Mouse (Mus musculus): ENCODE measurements around the gene Ncapg2. TPM values are rescaled to one million over a fixed set of nuclear protein-coding genes. Genes with fewer than 3 reads are reported as not detected.

Gene Ncapg2
- polyA plus RNA-seq, 1 experiment, result 49.5 TPM

DNA sequence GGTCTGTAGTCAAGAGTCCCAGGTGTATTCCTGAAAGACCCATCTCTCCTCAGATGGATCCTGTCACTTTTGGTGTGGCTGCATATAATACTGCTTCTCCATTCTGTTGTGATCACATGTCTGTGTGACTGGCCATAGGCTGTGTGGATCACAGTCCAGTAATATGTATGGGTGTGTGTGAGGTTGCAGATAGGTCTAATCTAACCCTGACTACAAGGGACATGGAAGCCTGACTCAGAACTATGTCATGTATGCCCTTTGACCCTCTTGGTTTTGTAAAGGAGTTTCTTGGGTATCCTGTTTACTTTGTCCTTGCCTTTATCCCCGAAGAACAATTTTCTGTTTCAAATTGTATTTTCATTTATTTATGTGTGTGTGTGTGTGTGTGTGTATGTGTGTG lies 107.3 kb downstream of the Ncapg2 start:
- Histone ChIP-seq H3K9me3 (replicated peaks; ENCODE audit: control insufficient read depth, insufficient read depth, low read length, poor library complexity, severe bottlenecking) (no peaks in the 10 kb centered on the region), H3K27me3 (ENCODE audit: control insufficient read depth, insufficient read depth, low read length, poor library complexity, severe bottlenecking) (no peaks in the 10 kb centered on the region), H3K4me3 (ENCODE audit: low read depth, low read length) (no peak overlapping the region), H3K9ac (ENCODE audit: low read depth, poor library complexity, severe bottlenecking) (no peak overlapping the region), H3K36me3 (ENCODE audit: control insufficient read depth, insufficient read depth, low read length, poor library complexity, severe bottlenecking) (no peaks in the 10 kb centered on the region), H3K27ac (ENCODE audit: insufficient read depth, low read length) (no peak overlapping the region), H3K4me1 (ENCODE audit: control insufficient read depth, insufficient read depth, low read length) (no peaks in the 10 kb centered on the region)
- TF ChIP-seq POLR2A (IDR thresholded peaks at IDR 0.05; ENCODE audit: insufficient read depth, low read length) (no peak), EP300 (IDR thresholded peaks at IDR 0.05; ENCODE audit: insufficient read depth, low read depth, low read length) (no peak), CTCF (IDR thresholded peaks at IDR 0.05; ENCODE audit: low read depth, low read length) (no peak)

Other genes with a start within 250 kb of the Ncapg2 start
- 4.0 and 9.1 TPM in 2 replicates for gene Wdr60, start 142.4 kb upstream of the Ncapg2 start, polyA plus RNA-seq (2011; ENCODE audit: insufficient read depth, insufficient read length, low read depth, missing spikeins)
- not detected in 2 replicates for gene Gm11027, start 130.0 kb upstream of the Ncapg2 start, polyA plus RNA-seq (2011; ENCODE audit: insufficient read depth, insufficient read length, low read depth, missing spikeins)
- 47.9 and 68.9 TPM in 2 replicates for gene Esyt2, start 124.2 kb upstream of the Ncapg2 start, polyA plus RNA-seq (2011; ENCODE audit: insufficient read depth, insufficient read length, low read depth, missing spikeins)
- gene Ptprn2, start 80.3 kb downstream of the Ncapg2 start, polyA plus RNA-seq (2011; ENCODE audit: insufficient read depth, insufficient read length, low read depth, missing spikeins), result 0.37 TPM in 1 of 2 replicates, not detected in the other